Mouse (Mus musculus): ENCODE results near the gene Dnajb2.

DNA sequence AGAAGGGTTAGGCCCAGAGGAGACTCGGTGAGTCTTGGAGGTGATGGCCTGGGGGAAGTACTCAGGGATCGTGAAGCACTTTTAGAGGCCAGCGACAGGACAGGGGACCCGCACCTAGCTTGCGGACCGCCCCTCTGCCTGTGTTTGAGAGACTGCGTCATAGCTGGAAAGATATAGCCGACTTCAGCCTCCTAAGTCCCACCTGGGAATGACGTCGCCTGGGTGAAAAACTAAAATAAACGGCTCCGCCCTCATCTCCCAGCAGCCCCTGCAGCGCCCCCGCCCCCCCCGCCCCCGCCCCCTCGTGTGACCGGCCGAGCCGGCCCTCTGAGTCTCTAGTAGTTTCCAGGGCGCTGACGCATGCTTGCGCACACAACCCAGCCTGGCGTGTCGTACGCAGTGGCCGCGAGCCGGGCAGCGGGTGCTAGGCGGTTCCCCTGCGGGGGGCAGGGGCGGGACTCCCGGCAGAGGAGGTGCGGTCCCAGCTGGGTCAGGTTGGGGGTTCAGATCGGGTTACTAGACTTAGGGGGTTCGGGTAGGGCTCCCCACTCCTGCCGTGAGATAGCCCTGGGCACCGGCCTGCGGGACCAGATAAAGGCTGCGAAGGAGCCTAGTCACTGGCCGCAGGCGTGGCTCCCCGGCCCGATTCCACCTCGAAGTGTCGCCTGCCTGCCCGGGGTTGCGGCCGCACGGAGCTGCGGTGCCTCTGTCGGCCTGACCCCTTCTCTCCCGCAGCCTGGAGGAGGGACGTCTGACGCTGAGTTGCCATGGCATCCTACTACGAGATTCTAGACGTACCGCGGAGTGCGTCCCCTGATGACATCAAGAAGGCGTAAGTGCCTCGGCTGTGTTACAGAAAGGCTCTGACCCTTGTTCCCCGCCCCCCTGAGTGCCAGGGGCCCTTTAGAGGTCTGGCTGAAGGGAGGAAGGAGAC is at the start of gene Dnajb2:
- no peak for TF ChIP-seq CTCF (conservative IDR thresholded peaks at IDR 0.05 in 1 of 2, IDR thresholded peaks at IDR 0.05 in 1 of 2; ENCODE audit: low read depth in 2 of 2, low read length in 2 of 2)
- TF ChIP-seq MAZ (IDR thresholded peaks at IDR 0.05; ENCODE audit: low read depth, low read length) = 0 out of 2 replicates have a peak, but pooled peaks have one; percentile 22
- TF ChIP-seq POLR2A (IDR thresholded peaks at IDR 0.05; ENCODE audit: low read depth, low read length) = peak; percentile 83
- TF ChIP-seq TCF12 (IDR thresholded peaks at IDR 0.05; ENCODE audit: low read depth, low read length) = peak; percentile 55
- TF ChIP-seq SMC3 (IDR thresholded peaks at IDR 0.05; ENCODE audit: low read depth, low read length) = no peak
- peak; percentile 54 for TF ChIP-seq CHD2 (IDR thresholded peaks at IDR 0.05; ENCODE audit: low read length)
- peak; percentile 48; the same call in 1 of the 2 replicates for TF ChIP-seq IRF4 (IDR thresholded peaks at IDR 0.05; ENCODE audit: low read depth, low read length)
- no peak for TF ChIP-seq JUND (conservative IDR thresholded peaks at IDR 0.05; ENCODE audit: low read depth, low read length)
- 0 out of 2 replicates have a peak, but pooled peaks have one; percentile 25 for TF ChIP-seq ELF1 (IDR thresholded peaks at IDR 0.05; ENCODE audit: low read depth, low read length)
- no peak for TF ChIP-seq EP300 (IDR thresholded peaks at IDR 0.05; ENCODE audit: low read length)
- peak; percentile 72 for TF ChIP-seq ZMIZ1 (IDR thresholded peaks at IDR 0.05; ENCODE audit: low read depth, low read length)
- TF ChIP-seq ZNF384 (IDR thresholded peaks at IDR 0.05; ENCODE audit: low read depth, low read length) = no peak
- peak; percentile 87 for TF ChIP-seq GABPA (IDR thresholded peaks at IDR 0.05; ENCODE audit: insufficient replicate concordance, low read depth, low read length)

Data from CH12.LX (cell line).